Mouse (Mus musculus): ENCODE results near the gene Dgcr2. TPM values are rescaled to one million over a fixed set of nuclear protein-coding genes. Genes with fewer than 3 reads are reported as not detected.

Dgcr2 gene
- polyA plus RNA-seq (2012; ENCODE audit: insufficient read depth, insufficient read length, missing spikeins), result 23.2 and 29.4 TPM in 2 replicates

DNA sequence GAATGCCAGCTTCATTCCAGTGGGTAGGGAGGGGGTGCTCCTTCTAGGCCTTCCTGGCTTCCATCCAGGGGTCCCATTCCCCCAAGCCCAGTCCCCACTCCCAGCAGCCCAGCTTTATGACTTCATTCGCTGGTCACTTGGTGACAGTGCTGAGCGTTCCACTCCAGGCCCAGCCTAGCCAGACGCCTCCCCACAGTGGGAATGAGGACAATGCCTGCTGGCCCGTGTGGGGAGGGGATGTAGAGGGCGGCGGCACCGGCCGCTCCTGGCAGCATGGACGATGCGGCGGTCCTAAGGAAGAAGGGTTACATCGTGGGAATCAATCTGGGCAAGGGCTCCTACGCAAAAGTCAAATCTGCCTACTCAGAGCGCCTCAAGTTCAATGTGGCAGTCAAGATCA, at the start of gene Dgcr2, which contains the start of gene Tssk2:
TSS of gene Dgcr2 (minus strand) at position 101 of the 400 bp plus-strand sequence.
TSS of gene Tssk2 (plus strand) at position 176 of the 400 bp plus-strand sequence.
- H3K4me1 ChIP-seq (ENCODE audit: control insufficient read depth, insufficient read depth, low read length), result no peaks in the 10 kb centered on the region
- TF ChIP-seq CTCF (IDR thresholded peaks at IDR 0.05; ENCODE audit: low read depth, low read length) (no peak), POLR2A (IDR thresholded peaks at IDR 0.05; ENCODE audit: borderline replicate concordance, low read depth, low read length) (no peak)
- no peak within 1 kb of the TSS for H3K4me3 ChIP-seq (ENCODE audit: insufficient read depth, low read length)
- no peak within 1 kb of the TSS for H3K27ac ChIP-seq (ENCODE audit: insufficient read depth, low read depth, low read length)

DNA sequence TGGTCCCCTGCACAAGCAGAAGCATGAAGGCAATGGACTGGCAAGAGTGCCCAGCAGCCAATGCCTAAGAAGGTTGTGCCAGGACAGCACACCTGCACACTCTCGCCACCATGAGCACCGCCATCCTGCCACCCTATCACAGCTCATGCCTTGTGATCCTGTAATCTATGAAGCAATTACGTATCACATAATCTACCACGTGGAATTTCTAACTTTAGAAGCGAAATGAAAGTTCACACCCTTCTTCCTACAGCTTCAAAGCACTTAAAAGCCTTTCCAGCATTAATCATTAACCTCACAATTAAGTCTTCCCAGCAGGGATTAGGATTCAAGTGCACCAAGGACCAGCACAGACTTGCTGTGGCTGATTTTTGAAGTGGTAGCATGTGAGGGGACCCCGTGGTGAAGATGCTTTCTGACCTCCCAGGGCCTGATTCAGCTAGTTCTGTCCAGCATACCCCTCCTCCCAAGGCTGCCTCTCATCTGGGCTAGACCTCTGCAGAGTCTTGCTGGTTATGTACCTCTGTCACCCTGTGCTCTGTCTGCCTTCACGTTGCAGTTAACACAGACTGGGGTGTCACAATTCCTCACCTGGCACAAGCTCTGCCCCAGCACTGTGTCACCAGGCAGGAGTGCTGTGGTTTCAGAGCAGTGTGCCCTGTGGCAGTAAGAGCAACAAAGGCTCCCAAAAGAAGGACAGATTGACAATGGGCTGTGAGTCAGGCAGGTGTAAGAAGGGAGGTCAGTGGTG, 46.9 kb upstream of the Dgcr2 start:
- Histone ChIP-seq H3K27ac (ENCODE audit: insufficient read depth, low read depth, low read length) (no peak overlapping the region), H3K4me3 (ENCODE audit: insufficient read depth, low read length) (no peak overlapping the region), H3K4me1 (ENCODE audit: control insufficient read depth, insufficient read depth, low read length) (no peaks in the 10 kb centered on the region)
- TF ChIP-seq POLR2A (IDR thresholded peaks at IDR 0.05; ENCODE audit: borderline replicate concordance, low read depth, low read length) (no peak), CTCF (IDR thresholded peaks at IDR 0.05; ENCODE audit: low read depth, low read length) (no peak)

DNA sequence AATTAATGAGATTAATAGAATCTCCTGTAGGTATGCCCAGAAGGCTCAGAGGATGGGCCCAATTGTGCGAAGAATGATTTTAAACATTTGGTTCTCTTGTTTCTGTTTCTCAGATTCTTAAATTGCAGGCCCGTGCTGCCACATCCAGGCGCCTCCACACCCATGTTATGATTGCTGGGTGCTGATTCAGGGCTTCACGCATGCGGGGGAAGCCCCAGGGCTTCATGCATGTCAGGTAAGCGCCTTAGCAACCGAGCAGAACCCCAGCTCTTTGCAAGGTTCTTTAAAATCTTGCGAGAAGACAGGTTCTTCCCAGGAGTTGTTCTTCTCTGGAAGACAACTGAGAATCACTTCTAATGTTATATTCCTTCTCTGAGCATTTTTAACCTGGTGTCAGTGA, 45.1 kb upstream of the Dgcr2 start:
- H3K27ac ChIP-seq (ENCODE audit: insufficient read depth, low read depth, low read length), result no peak overlapping the region
- H3K4me1 ChIP-seq (ENCODE audit: control insufficient read depth, insufficient read depth, low read length), result no peaks in the 10 kb centered on the region
- no peak overlapping the region for H3K4me3 ChIP-seq (ENCODE audit: insufficient read depth, low read length)
- TF ChIP-seq CTCF (IDR thresholded peaks at IDR 0.05; ENCODE audit: low read depth, low read length), result no peak
- TF ChIP-seq POLR2A (IDR thresholded peaks at IDR 0.05; ENCODE audit: borderline replicate concordance, low read depth, low read length), result no peak

DNA sequence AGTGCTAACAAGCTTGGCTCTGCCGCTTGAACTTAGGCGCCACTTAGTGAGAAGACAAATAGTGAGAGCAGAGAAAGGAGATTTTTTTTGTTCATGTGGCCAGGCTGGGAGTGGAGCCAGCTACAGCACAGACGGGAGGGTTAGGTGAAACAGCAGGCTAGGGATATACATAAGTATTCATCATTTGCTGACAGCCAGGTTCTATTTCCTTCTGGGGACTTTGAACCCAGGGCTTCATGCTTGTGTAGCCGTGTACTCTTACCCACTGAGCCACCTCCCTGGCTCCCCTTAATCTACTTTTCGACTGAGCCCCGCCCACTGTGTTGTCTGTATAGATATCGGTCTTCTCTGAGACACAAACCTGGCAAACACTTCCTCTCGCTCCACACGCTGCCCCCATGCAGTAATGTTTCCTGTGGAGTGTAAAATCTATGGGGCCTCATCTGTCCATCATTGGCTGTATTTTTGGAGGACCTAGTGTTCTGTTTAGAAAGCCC, 40.9 kb upstream of the Dgcr2 start:
- Histone ChIP-seq H3K4me3 (ENCODE audit: insufficient read depth, low read length) (no peak overlapping the region), H3K4me1 (ENCODE audit: control insufficient read depth, insufficient read depth, low read length) (peaks cover 8% of the 10 kb centered on the region), H3K27ac (ENCODE audit: insufficient read depth, low read depth, low read length) (no peak overlapping the region)
- no peak; the same call in 1 of the 2 replicates for TF ChIP-seq CTCF (IDR thresholded peaks at IDR 0.05; ENCODE audit: low read depth, low read length)
- no peak for TF ChIP-seq POLR2A (IDR thresholded peaks at IDR 0.05; ENCODE audit: borderline replicate concordance, low read depth, low read length)

DNA sequence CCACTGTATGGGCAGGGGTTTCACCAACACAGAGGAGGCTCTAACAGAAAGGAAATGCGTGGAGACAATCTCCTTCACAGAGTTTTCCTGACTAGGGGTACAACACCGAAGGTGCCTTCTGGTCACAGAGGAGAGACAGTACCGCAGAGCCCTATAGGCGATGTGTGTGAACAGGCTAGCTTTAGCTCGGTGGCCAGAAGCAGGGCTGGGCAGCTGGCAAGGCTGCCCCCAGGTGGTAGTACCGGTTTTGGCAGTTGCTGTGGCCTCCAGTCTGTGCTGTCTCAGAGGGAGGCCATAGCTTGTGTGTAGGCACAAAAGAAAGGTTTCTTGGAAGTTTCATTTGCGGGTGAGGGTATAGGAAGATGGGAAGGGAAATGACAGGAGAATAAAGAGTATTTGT, 40.5 kb upstream of the Dgcr2 start:
- Histone ChIP-seq H3K4me3 (ENCODE audit: insufficient read depth, low read length) (no peak overlapping the region), H3K27ac (ENCODE audit: insufficient read depth, low read depth, low read length) (no peak overlapping the region), H3K4me1 (ENCODE audit: control insufficient read depth, insufficient read depth, low read length) (peaks cover 11% of the 10 kb centered on the region)
- TF ChIP-seq CTCF (IDR thresholded peaks at IDR 0.05; ENCODE audit: low read depth, low read length), result peak; percentile 56
- no peak for TF ChIP-seq POLR2A (IDR thresholded peaks at IDR 0.05; ENCODE audit: borderline replicate concordance, low read depth, low read length)

DNA sequence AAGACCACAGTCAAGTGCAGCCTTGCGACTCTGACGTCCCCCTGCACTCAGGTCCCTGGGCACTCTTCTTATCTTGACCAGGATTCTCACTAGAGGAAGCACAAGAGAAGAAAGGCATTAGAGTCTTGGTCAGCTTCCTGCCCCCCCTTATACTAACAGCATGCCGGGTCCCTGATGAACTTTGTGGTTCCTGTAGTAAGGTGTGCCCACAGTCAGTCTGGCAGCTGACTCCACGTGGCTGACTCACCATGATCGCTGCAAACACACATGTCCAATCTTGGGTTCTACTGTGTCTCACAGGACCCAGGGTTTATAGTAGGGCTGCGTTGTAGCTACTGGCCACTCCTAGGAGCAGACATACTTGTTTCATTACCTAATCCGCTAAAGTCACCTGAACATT, 39.8 kb upstream of the Dgcr2 start:
- no peak for TF ChIP-seq CTCF (IDR thresholded peaks at IDR 0.05; ENCODE audit: low read depth, low read length)
- no peak for TF ChIP-seq POLR2A (IDR thresholded peaks at IDR 0.05; ENCODE audit: borderline replicate concordance, low read depth, low read length)
- peaks cover 11% of the 10 kb centered on the region for H3K4me1 ChIP-seq (ENCODE audit: control insufficient read depth, insufficient read depth, low read length)
- H3K4me3 ChIP-seq (ENCODE audit: insufficient read depth, low read length), result no peak overlapping the region
- no peak overlapping the region for H3K27ac ChIP-seq (ENCODE audit: insufficient read depth, low read depth, low read length)

DNA sequence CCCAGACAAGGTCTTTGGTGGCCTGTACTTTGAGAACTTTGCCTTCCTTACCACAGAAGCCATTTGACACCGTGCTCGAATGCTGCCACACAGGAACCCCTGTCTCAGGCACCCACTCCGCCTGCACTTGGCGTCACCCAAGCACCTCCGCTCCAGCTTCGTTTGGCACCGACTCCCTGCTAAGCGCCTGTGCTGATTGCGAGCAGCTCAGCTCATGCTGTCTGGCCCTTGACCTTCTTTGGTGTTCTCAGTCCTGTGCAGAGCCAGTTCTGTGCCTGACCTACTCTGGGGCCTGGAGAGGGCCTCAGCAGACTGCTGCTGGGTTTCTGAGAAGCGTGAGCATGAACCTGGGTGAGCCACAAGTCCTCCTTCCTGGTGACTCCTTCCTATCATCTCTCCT, 38.4 kb upstream of the Dgcr2 start:
- Histone ChIP-seq H3K4me3 (ENCODE audit: insufficient read depth, low read length) (no peak overlapping the region), H3K27ac (ENCODE audit: insufficient read depth, low read depth, low read length) (no peak overlapping the region)
- TF ChIP-seq POLR2A (IDR thresholded peaks at IDR 0.05; ENCODE audit: borderline replicate concordance, low read depth, low read length), result no peak
- no peak for TF ChIP-seq CTCF (IDR thresholded peaks at IDR 0.05; ENCODE audit: low read depth, low read length)

DNA sequence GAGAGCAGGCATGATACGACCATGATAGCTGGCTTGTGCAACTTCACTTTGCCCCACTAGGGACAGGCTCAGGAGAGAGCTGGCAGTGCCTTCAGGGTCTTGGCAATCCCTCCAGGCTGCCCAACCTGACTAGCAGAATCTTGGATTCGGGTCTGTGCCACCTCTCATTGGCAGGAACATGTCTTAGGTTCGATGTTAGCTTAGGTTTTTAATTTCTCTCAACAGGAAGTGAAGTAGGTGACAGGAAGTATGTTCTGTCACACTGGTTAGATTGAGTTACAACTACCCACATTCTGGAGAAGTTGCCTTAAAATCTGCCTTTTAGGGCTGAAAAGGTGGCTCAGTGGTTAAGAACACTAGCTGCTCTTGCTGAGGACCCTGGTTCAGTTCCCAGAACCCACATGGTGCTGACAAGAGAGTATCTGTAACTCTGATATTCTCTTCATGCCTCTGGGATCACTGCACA, 36.1 kb upstream of the Dgcr2 start:
- Histone ChIP-seq H3K4me3 (ENCODE audit: insufficient read depth, low read length) (no peak overlapping the region), H3K27ac (ENCODE audit: insufficient read depth, low read depth, low read length) (no peak overlapping the region), H3K4me1 (ENCODE audit: control insufficient read depth, insufficient read depth, low read length) (peaks cover 11% of the 10 kb centered on the region)
- TF ChIP-seq CTCF (IDR thresholded peaks at IDR 0.05; ENCODE audit: low read depth, low read length) (no peak), POLR2A (IDR thresholded peaks at IDR 0.05; ENCODE audit: borderline replicate concordance, low read depth, low read length) (no peak)

More for the DNA sequence above, 38.4 kb upstream of the Dgcr2 start:
- H3K4me1 ChIP-seq (ENCODE audit: control insufficient read depth, insufficient read depth, low read length), result peaks cover 11% of the 10 kb centered on the region

DNA sequence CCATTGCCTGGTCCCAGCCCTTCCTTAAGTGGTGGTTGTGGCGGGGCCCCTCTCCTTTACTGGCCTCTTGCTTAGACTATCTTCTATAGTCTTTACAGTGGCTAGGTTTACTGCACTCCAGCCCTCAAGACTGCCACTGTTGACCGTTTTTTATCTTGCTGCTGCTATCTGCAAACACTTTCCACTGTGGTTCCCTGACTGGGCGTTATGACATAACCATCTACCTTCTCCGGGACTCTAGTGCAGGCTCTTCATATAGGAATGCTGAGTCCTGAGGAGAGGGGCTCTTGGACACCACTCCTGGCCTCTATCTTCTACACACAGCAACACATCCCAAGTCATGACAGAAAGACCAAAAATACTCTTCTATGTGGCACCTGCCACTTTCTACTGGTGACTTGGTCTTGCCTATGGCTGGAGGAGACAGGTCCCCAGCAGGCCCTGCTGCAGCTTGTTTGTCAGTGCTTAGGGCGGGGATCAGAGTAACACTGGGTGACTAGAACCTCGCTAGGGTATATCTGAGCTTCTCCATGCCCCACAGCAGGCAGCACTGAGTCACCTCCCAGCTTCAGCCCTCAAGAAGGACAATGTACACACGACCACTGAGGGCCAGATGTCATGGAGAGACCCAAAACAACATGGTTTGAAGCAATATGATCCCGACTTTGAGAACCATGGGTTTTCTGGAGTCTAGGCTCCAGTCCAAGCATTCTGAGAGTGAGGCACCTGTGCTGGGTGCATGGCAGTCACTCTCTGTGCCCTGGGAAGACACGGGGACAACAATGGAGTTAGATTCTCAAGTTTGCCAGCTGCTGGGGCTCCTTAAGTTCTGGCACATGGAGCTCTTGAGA, 35.5 kb upstream of the Dgcr2 start:
- peaks cover 15% of the 10 kb centered on the region for H3K4me1 ChIP-seq (ENCODE audit: control insufficient read depth, insufficient read depth, low read length)
- no peak overlapping the region for H3K27ac ChIP-seq (ENCODE audit: insufficient read depth, low read depth, low read length)
- no peak overlapping the region for H3K4me3 ChIP-seq (ENCODE audit: insufficient read depth, low read length)
- no peak for TF ChIP-seq POLR2A (IDR thresholded peaks at IDR 0.05; ENCODE audit: borderline replicate concordance, low read depth, low read length)
- no peak for TF ChIP-seq CTCF (IDR thresholded peaks at IDR 0.05; ENCODE audit: low read depth, low read length)

All from bone marrow macrophage, adult 2 months (primary cell).